Mouse (Mus musculus): ENCODE results near the gene Hes2.

The Hes2 gene

GRCm38 (mm10) chr4:152159285-152159678 lies 615 bp downstream of the Hes2 start:
- in situ Hi-C loops (cut with MboI), result no loop called here

- in situ Hi-C loops (cut with MboI), result no loop called here
Observed at GRCm38 (mm10) chr4:152160748-152161147, 2.1 kb downstream of the Hes2 start.

DNA sequence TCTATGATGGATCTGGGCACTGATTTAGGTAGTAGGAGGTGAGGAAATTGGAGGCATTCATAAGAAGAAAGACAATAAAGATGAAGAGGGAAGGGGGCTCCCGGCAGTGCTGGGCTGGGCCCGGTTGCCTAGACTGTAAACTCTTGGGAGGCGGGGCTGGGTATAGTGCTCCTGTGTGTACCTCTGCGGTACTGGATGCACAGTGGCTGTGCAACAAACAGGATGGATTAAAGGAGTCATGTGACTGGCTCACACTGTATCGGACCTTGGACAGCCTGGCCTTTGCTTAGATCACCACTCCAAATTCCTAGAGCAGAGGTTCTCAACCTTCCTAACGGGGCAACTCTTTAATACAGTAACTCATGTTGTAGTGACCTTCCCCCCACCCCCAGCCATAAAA lies 2.9 kb downstream of the Hes2 start:
- in situ Hi-C loops (cut with MboI), result no loop called here

- in situ Hi-C loops (cut with MboI), result no loop called here
Observed at GRCm38 (mm10) chr4:152162748-152163147, 4.1 kb downstream of the Hes2 start.

GRCm38 (mm10) chr4:152165036-152165931 lies 6.6 kb downstream of the Hes2 start:
- in situ Hi-C loops (cut with MboI), result no loop called here

DNA sequence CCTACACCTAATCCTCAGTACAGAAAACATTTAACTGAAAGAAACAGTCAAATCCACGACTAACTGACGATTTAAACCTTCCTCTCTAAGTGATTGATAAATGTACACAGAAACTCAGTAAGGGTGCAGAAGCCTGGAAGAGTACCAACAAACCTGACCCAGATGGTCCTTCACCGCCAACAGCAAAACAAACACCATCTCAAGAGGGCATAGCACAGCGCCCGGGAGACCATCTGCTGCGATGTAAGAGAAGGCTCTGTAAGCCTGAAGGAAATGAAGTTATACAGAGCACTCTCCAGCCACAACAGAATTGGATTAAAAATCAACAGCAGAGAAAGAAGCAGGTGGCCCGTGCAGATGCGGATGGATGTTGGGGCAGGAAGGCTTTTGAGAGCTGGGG lies 9.4 kb downstream of the Hes2 start:
- in situ Hi-C loops (cut with MboI), result no loop called here

DNA sequence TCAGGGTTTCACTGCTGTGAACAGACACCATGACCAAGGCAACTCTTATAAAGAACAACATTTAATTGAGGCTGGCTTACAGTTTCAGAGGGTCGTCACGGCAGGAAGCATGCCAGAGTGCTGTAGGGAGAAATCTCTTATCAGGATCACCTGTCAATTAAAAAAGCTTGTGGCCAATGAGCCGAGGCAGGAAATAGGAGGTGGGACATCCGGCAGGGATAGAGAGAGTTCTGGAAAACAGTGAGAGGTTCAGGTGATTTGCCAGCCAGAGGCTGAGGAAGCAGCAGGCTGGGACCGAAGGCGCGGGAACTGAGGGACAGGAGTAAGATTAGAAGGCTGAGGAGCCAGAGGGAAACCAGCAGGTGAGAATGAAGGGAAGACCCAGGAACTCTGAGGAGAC lies 10.4 kb downstream of the Hes2 start:
- in situ Hi-C loops (cut with MboI), result no loop called here

- in situ Hi-C loops (cut with MboI), result loop anchor here (5.0 kb wide), 1 partner anchor 122 kb away; the partner anchor contains the start of gene Hes3
Observed at GRCm38 (mm10) chr4:152170286-152170685, 11.6 kb downstream of the Hes2 start.

GRCm38 (mm10) chr4:152171543-152171942 lies 12.9 kb downstream of the Hes2 start:
- in situ Hi-C loops (cut with MboI), result loop anchor here (5.0 kb wide), 1 partner anchor 121 kb away; the partner anchor contains the start of gene Hes3

GRCm38 (mm10) chr4:152173041-152173440 lies 14.4 kb downstream of the Hes2 start:
- in situ Hi-C loops (cut with MboI), result loop anchor here (5.0 kb wide), 1 partner anchor 119 kb away; the partner anchor contains the start of gene Hes3

DNA sequence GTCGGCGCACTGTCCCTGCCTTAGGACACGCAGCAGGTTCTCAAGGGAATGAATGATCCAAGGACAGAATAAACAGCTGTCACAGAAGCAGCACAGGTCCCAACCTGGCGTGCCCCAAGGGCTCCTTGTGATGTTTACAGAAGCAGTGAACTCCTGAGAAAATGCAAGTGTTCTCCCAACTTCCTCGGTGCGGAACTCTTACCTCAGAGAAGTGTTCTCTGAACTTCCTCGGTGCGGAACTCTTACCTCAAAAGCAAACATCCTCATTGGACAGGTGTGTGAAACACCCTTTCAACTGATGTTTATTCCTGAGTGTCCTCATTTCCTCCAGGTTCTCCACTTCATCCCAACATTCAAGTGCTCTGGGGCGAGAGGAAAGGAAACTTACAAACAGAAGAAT lies 15.3 kb downstream of the Hes2 start:
- in situ Hi-C loops (cut with MboI), result loop anchor here (5.0 kb wide), 1 partner anchor 118 kb away; the partner anchor contains the start of gene Hes3

- in situ Hi-C loops (cut with MboI), result loop anchor here (5.0 kb wide), 1 partner anchor 36 kb away; no protein-coding TSS in a partner anchor
Observed at GRCm38 (mm10) chr4:152176638-152177037, 18.0 kb downstream of the Hes2 start.

DNA sequence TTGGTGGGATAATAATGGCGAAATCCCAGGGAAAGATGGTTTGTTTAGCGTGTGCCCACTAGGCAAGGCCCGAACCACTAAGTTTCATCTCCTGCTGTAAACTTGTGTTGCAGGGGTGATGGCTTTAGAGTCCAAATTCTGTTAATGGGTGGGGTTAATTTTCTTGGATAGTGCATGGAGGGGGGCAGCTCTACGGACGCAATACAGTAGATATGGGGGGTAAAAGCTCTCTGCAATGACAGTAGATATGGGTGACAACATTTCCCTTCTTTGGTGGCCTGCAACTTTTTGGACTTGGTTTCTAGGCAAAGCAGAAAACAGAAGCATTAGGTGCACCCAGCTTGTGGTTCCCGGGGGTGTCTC lies 18.5 kb downstream of the Hes2 start:
- in situ Hi-C loops (cut with MboI), result loop anchor here (5.0 kb wide), 1 partner anchor 35 kb away; no protein-coding TSS in a partner anchor

- in situ Hi-C loops (cut with MboI), result loop anchor here (5.0 kb wide), 1 partner anchor 35 kb away; no protein-coding TSS in a partner anchor
Observed at GRCm38 (mm10) chr4:152177537-152178343, 19.1 kb downstream of the Hes2 start, which contains the start of gene Acot7. Acot7 (plus strand) TSS chr4:152178134.

- in situ Hi-C loops (cut with MboI), result loop anchor here (5.0 kb wide), 1 partner anchor 34 kb away; no protein-coding TSS in a partner anchor
Observed at GRCm38 (mm10) chr4:152178344-152178864, 19.7 kb downstream of the Hes2 start.

GRCm38 (mm10) chr4:152178916-152179705 lies 20.4 kb downstream of the Hes2 start:
- in situ Hi-C loops (cut with MboI), result loop anchor here (5.0 kb wide), 1 partner anchor 33 kb away; no protein-coding TSS in a partner anchor

GRCm38 (mm10) chr4:152179946-152180660 lies 21.4 kb downstream of the Hes2 start:
- in situ Hi-C loops (cut with MboI), result loop anchor here (5.0 kb wide), 1 partner anchor 32 kb away; no protein-coding TSS in a partner anchor

DNA sequence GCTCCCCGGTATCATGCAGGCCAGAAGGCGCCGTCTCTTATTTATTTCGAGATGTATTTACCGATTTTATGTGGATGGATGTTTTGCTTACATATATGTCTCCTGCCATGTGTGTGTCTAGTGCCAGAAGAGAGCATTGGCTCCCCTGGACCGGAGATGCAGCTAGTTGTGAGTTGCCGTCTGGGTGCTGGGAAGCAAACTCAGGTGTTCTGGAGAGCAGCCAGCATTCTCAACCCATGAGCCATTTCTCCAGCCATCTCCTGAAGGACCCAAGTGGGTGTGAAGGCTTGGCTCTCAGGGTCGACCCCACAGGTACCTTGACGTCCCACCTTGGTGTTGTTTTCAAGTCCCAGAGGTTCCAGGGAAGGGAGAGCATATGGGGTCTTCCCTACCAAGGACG lies 23.5 kb downstream of the Hes2 start:
- in situ Hi-C loops (cut with MboI), result no loop called here

- in situ Hi-C loops (cut with MboI), result no loop called here
Observed at GRCm38 (mm10) chr4:152184353-152185035, 25.8 kb downstream of the Hes2 start.

- in situ Hi-C loops (cut with MboI), result no loop called here
Observed at GRCm38 (mm10) chr4:152185137-152185509, 26.5 kb downstream of the Hes2 start.
